Mouse (Mus musculus) frontal cortex, postnatal 36 days (tissue): ENCODE data around the gene Mrpl49.

Source experiments
- DNase-seq, 2 experiments: peaks; one replicate each; pipeline ENCODE4 v3.0.0; 2022; ENCODE audit warnings: low spot score in 2 of 2

Mrpl49 gene

DNA sequence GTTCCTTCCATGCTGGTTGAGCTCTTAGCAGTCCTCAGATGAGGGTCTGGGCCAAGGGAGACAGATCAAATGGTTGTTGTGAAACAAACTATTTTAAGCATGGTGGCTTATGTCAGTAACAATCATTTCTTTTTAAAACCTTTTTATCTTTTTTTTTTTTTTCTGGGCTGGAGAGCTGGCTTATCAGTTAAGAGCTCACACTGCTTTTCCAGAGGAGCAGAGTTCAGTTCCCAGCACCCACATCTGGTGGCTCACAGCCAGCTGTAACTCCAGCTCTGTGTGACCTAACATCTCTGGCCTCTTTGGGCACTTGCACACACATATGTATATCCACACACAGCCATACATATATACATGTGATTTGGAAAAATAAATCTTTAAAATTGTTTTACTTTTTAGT is 19.9 kb downstream of the Mrpl49 start:
- DNase-seq, result no peak

DNA sequence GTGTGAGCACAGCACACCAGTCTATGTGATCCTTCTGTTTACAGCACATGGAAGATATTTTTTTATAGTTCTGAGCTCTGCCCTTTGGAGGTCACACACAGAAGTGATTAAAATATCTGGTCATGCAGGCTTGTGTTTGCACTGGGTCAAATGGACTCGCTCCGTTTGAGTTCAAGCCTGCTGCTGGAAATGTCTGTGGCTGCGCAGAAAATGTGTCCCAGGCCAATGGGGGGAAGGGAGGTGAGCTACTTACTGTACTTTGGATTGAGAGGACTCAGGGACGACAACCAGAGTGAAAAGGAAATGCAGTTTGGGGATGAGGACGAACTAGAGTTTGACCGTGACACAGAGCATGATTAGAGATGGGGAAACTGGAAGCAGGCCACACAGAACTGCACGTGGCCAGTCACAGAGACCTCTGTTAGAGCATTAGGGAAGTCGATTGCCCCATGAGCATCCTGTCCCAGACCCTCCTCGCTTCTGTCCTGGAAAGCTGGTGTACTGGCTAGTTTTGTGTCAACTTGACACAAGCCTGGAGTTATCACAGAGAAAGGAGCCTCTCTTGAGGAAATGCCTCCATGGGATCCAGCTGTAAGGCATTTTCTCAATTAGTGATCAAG is 21.5 kb downstream of the Mrpl49 start:
- no peak for DNase-seq

DNA sequence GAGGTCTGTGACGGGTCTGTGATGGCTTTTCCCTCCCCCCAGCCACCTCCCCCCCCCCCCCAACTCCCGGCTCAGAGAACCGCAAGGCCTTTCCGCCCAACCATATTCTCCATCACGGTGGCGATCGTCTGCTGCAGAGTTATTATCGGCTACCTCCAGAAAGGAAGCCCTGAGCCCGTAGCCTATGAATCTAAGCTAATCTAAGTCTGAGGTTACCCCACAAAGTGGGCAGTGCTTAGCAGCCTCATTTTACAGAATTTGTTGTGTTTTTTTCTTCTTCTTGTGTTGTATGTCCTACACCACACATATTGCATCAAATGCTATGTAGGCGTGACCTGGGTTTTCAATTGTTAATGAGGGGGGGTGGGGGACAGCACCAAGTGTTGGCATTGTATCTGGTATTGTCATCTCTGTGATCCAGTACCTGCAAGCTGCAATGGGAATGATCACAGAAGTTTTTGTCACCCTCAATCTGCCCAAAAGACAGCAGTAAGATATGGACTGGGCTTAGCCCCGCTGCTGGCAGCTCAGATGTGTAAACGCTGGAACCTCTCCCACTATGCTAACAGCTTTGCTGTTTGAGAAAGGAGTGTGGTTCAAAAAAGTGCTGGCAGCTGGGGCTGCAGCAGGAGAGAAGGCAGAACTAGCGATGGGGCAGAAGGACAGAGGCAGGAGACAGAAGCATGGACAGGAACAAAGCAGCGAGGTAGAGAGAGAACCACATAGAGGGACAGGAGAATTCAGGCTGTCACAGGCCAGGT is 26.9 kb downstream of the Mrpl49 start:
- DNase-seq, result no peak

DNA sequence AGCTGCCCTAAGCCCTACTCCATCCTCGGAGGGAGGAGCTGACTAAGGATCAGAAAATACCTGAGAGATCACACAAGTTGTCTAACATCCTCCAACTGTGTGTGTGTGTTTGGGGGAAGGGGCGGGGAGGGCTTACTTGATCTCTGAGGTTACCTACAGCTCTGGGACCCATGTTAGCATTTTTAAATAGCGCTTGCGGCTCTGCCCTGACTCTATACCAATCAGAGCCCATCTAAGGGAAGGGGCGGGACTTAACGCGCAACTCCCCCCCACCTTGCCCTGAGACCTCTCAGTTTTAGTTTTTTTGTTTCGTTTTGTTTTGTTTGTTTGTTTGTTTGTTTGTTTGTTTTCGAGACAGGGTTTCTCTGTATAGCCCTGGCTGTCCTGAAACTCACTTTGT is 28.2 kb downstream of the Mrpl49 start:
- no peak for DNase-seq

DNA sequence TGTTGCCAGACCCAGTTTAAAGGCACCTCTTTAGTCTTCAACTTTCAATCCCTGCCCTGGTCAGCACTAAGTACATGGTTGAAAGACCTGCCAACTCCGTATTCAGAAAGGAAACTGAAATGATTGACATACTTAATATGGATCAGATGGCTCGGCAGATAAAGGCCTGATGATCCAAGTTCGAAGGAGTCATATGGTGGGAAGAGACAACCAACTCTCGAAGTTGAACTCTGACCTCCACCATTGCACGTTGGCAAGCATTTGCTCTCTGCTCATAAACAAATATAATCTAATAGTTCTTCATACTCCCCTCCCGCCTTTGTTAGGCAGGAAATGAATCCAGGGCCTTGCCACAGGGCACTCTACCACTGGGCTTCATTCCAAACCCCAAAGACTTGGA is 28.6 kb downstream of the Mrpl49 start:
- no peak for DNase-seq

DNA sequence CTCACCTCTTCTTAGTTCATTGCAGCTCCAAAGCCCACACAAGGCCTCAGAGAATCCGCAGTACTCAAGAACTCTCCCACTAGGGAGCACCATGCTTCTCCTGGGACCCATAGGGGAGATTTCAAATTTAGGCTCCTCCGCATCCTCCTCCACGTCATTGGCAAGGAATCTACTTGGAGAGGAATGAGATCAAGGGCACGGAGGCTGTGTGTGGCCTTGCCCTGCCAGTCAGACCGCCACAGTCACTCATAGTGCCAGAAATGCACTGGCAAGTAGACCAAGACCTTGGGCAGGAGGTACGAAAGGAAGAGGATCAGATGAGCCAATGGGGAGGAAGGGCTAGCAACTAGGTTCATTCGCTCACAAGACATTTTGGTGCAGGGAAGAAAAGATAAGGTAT is 33.7 kb downstream of the Mrpl49 start:
- no peak for DNase-seq

DNA sequence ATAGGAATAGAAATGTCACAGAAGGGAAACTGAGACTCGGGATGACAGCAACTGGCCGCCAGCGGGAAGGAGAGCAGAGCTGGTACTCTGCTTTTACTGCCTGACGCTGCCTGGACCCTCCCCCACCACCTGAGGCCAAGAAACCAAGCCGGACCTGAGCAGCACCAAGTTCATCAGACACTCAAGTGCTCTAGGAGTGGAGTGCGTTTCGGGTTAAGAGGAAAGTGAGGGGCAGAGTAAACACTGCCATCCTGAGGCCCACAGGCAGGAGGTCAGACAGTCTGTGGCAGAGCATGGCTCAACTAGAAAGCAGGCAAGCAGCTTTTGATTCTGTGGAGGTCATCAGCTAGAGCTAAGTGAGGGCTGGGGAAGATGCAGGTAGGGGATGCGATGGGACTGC is 34.5 kb downstream of the Mrpl49 start:
- DNase-seq, result no peak

DNA sequence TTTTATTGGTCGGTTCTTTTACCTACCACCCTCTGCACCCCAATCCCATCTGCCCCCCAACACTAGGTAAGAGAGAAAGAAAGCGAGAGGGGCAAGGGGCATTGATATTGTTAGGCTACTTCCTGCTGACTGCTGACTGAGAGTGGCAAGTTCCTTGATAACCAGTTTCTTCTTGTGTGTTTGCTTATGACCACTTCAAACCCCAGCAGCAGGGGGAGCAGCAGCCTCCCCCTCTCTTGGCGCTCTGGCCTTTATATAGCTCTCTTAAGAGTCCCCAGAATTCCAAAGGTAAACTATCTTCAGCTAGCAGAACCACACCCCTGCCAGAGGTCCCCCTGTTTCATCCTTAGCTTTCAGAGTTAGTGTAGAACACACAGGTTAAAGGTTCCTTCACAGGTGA is 37.3 kb downstream of the Mrpl49 start:
- no peak for DNase-seq

DNA sequence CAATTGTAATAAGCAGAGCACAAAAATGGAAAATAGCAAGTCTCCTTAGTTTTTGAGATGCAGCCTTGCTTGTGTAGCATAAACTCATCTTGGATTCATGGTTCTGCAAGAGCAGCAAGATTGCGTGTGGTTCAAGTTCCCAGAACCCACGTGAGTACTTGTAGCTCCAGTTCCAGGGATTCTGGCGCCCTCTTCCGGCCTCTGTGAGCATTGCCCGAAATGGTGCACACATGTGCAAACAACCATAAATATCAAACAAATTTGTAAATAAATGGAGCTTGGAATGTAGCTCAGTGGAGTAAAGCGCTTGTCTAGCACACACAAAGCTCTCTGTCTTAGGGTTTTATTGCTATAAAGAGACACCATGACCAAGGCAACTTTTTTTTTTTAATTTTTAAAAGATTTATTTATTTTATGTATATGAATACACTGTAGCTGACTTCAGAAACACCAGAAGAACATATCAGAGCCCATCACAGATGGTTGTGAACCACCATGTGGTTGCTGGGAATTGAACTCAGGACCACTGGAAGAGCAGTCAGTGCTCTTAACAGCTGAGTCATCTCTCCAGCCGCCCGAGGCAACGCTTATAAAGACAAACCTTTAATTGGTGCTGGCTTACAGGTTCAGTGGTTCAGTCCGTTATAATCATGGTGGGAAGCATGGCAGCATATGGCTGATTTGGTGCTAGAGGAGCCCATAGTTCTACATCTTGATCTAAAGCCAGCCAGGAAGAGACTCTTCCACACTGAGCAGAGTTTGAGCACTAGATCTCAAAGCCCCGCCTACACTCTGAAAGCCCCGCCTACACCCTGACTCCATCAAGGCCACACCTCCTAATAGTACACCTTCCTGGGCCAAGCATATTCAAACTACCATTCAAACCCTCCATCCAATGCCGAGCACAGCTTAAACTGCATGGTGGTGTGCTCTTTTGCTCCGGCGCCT is 39.2 kb downstream of the Mrpl49 start:
- DNase-seq, result peak; percentile 81 to 90

DNA sequence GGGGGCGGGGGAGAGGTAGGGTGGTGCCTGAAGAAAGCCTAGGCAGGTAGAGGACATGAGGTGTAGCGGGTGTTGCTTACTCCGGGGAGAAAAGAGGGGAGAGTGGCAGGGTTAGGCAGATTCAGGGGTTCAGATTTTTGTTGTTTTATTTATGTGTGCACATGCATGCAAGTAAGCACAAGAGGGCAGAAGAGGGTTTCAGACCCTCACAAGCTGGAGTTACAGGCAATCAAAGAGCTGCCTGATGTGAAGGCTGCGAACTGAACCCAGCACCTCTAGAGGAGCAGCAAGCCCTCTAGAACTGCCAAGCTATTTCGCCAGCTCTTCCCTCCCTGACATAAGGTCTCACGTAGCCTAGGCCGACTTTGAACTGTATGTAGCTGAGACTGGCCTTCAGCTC is 41.1 kb downstream of the Mrpl49 start:
- no peak for DNase-seq

DNA sequence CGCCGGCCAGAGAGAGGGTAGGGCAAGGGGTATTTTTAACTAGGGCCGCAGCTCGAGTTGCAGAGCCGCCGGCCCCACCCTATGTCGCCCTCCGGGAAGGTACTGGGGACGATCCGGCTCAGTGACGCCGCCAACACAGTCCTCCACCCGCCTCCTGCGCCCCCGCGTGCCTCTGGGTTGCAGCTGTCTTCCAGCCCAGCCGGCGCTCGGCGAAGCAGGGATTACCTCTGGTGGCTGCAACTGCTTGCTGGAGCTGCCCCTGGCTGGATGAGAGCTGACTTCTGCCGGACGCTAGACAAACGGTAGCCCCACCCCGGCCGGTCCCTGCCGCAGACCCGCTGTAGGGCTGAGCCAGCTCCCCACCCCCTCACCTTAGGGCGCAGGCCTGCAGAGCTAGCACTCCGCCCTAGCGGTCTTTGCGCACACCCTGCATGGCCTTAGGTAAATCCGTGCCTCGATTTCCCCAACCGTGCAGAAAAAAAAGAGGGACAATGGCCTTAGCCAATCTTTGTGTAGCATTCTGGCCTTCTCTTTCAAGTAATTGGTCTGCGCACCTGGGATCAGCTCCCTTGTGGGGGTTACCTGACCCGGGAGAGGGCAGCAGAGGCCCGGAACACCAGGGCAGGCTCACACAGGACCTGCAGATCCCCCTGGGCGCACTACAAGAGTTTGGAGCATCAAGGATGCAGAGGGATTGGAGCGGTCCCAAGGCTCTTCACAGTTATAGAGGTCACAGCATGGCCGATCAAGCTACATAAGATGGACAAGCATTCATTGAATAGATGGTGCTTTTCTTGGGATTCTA is 41.9 kb downstream of the Mrpl49 start, which contains the start of gene Capn1:
Gene Capn1, minus strand, starts transcription at position 387 of the 805 bp plus-strand sequence.
- peak; percentile 73 to 76 for DNase-seq

DNA sequence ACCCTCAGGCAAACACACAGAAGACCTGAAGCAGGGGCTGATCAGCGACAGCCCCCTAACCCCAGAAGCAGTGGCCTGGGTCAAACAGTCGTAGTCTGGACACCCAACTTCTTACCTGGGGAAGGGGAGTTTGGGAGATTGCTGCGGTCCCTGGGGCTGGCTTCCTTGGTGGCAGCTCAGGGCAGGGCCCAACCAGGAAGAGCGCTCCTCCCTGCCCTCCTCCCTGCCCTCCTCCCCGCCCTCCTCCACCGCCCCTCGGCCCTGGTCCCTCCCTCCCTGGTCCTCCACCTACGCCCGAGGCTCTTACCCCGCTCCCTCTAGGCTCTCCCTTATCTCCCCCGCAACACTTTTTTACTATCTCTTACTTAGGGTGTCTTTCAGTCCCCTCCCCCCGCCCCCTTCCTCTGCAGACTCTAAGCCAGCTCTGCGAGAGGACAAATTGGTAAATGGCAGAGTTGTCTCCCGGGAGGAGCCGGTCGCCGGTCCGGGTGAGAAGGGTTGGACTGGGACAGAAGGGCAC is 42.5 kb downstream of the Mrpl49 start:
- no peak for DNase-seq

DNA sequence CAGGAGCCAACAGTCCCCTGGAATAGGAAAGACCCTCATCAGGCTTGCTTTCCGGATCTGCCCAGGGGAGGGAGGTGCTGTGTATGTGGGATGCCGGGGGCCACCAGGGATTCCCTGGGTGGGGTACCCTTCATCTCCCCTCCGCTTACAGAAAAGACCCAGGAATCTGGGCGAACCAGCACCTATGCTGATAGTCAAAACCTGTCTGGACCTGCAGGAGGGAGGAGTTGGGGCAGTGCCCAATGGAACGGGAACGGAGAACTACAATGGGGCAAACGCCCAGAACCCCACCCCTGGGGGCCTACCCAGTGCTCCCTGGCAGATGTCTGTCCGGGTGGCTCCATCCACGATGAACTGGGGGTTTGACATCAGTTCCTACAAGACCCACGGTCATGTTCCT is 43.9 kb downstream of the Mrpl49 start:
- no peak for DNase-seq

DNA sequence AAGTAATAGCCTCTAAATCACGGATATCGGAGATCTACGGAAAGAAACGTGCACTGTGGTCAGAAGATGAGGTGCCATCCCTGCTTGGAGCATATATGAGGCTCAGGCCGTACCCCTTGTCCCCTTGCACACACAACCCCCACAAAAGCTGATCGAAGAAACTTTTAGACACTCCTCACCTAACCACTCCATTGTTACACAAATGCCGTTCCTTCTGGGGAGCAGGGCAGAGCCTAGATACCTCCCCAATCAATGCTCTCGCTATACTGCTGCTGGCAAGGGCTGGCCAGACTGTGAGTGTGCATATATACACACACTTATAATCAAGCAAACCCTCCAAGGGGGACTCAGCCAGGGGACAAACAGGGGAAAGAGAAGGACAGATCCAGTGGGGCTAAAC is 48.4 kb downstream of the Mrpl49 start:
- no peak for DNase-seq

DNA sequence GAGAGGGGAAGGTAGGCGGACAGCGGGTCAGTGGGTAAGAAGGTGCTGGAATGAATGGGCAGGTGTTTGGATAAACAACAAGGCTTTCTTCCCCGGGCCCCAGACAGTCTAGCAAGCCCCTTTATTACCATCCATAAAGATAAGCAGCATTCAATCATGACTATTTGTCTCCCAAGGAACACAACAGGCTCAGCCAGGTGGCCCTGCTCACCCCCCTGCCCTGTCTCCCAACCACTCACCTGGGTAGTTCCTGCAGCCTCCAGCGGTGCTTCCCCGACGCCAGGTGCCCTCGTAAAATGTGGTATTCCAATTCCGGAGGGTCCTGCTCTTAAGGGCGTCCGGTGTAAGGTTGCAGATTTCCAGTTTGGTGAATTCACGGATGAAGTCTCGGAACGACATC is 50.6 kb downstream of the Mrpl49 start:
- no peak for DNase-seq

DNA sequence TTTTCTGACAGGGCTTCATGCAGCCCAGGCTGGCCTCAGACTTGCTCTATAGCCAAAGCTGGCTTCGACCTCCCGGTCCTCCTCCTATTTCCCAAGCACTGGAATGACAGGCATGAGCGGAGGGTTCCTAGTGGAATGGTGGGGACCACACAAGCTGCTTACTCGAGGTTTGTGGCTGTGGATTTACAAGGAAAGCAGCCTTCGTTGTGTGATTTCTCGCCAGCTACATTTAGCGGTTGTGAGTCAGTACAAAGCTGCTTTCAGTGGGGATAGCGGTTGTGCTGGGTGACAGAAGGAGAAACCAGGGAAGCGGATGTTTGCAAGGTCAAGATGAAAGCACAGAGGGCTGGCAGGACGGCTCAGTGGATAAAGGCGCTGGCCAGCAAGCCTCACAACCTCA is 52.0 kb downstream of the Mrpl49 start:
- no peak for DNase-seq
